Mouse (Mus musculus): Measurements from ENCODE around the gene Slc5a11. TPM values are rescaled to one million over a fixed set of nuclear protein-coding genes. Genes with fewer than 3 reads are reported as not detected.

Gene Slc5a11
- total and polyA plus RNA-seq, 2 experiments from 2014 or later = 0.17 to 0.29 TPM

GRCm38 (mm10) chr7:123293898-123294297 is 79.3 kb downstream of the Slc5a11 start:
- Histone ChIP-seq H3K27ac (ENCODE audit: low read depth, low read length) (no peak overlapping the region), H3K9ac (no peak overlapping the region), H3K9me3 (ENCODE audit: low read length) (no peaks in the 10 kb centered on the region), H3K4me2 (ENCODE audit: low read depth) (no peak overlapping the region), H3K4me3 (ENCODE audit: low read depth, low read length) (no peak overlapping the region), H3K36me3 (ENCODE audit: insufficient read depth) (peaks cover 54% of the 10 kb centered on the region), H3K4me1 (ENCODE audit: insufficient read depth) (no peaks in the 10 kb centered on the region), H3K27me3 (ENCODE audit: insufficient read depth, low read length) (no peaks in the 10 kb centered on the region)
- no peak for TF ChIP-seq CTCF (IDR thresholded peaks at IDR 0.05; ENCODE audit: low read depth)
- 86% methylated on average over 7 of the region's 7 CpGs for WGBS
- DNase-seq (no peak), ATAC-seq (no peak)

GRCm38 (mm10) chr7:123295423-123295822 is 80.8 kb downstream of the Slc5a11 start:
- Histone ChIP-seq H3K4me3 (ENCODE audit: low read depth, low read length) (no peak overlapping the region), H3K27ac (ENCODE audit: low read depth, low read length) (no peak overlapping the region), H3K27me3 (ENCODE audit: insufficient read depth, low read length) (no peaks in the 10 kb centered on the region), H3K9ac (no peak overlapping the region), H3K36me3 (ENCODE audit: insufficient read depth) (peaks cover 53% of the 10 kb centered on the region), H3K4me2 (ENCODE audit: low read depth) (no peak overlapping the region), H3K9me3 (ENCODE audit: low read length) (no peaks in the 10 kb centered on the region), H3K4me1 (ENCODE audit: insufficient read depth) (no peaks in the 10 kb centered on the region)
- ATAC-seq (no peak), DNase-seq (no peak)
- 78% methylated on average over 7 of the region's 7 CpGs for WGBS
- TF ChIP-seq CTCF (IDR thresholded peaks at IDR 0.05; ENCODE audit: low read depth) = peak; percentile 38; the same call in 1 of the 2 replicates

DNA sequence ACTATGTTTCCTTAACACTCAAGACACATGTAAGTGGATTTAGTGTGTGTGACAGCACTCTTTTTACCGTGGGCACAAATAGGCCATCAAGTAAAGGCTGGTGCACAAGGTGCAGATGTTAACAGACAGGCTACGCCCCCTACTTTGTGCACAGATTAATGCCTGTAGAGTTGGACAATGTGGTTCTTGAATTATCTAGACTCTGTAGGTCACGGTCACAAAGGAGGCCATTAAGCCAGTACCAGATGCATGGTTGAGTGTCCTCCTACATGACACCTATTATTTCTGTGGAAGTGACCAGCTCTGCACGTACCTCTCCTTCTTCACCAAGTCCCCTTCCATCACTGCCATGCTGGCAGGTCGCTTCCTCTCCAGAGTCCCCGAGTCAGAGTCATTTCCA is 81.5 kb downstream of the Slc5a11 start:
- Histone ChIP-seq H3K9me3 (ENCODE audit: low read length) (no peaks in the 10 kb centered on the region), H3K4me1 (ENCODE audit: insufficient read depth) (no peaks in the 10 kb centered on the region), H3K27me3 (ENCODE audit: insufficient read depth, low read length) (no peaks in the 10 kb centered on the region), H3K36me3 (ENCODE audit: insufficient read depth) (peaks cover 48% of the 10 kb centered on the region), H3K27ac (ENCODE audit: low read depth, low read length) (no peak overlapping the region), H3K9ac (no peak overlapping the region), H3K4me2 (ENCODE audit: low read depth) (no peak overlapping the region), H3K4me3 (ENCODE audit: low read depth, low read length) (no peak overlapping the region)
- 76% methylated on average over 6 of the region's 6 CpGs for WGBS
- TF ChIP-seq CTCF (IDR thresholded peaks at IDR 0.05; ENCODE audit: low read depth) = no peak
- ATAC-seq = no peak
- DNase-seq = no peak

GRCm38 (mm10) chr7:123298225-123298624 is 83.6 kb downstream of the Slc5a11 start:
- Histone ChIP-seq H3K4me2 (ENCODE audit: low read depth) (no peak overlapping the region), H3K27me3 (ENCODE audit: insufficient read depth, low read length) (no peaks in the 10 kb centered on the region), H3K36me3 (ENCODE audit: insufficient read depth) (peaks cover 36% of the 10 kb centered on the region), H3K4me1 (ENCODE audit: insufficient read depth) (no peaks in the 10 kb centered on the region), H3K4me3 (ENCODE audit: low read depth, low read length) (no peak overlapping the region), H3K9me3 (ENCODE audit: low read length) (no peaks in the 10 kb centered on the region), H3K27ac (ENCODE audit: low read depth, low read length) (no peak overlapping the region), H3K9ac (no peak overlapping the region)
- ATAC-seq (no peak), DNase-seq (no peak)
- TF ChIP-seq CTCF (IDR thresholded peaks at IDR 0.05; ENCODE audit: low read depth) = no peak
- 56% methylated on average over 3 of the region's 3 CpGs for WGBS

DNA sequence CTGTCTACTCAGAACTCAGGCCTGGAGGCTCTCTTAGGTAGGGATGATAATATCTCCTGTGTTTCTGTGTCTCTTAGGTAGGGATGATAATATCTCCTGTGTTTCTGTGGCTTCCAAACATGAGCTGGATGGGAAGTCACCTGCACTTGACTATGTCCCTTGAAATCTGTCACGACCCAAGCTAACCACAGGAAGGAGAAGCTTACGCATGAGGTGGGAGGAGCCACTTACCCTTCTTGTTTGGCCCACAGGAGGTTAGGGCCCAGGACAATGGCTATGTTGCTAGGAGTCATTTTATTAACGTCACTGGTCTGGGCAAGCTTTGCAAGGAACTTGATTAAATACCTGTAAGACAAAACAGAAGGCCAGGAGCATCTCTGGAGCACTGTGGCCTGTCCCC is 85.7 kb downstream of the Slc5a11 start:
- no peaks in the 10 kb centered on the region for H3K9me3 ChIP-seq (ENCODE audit: low read length)
- 79% methylated on average over 3 of the region's 3 CpGs for WGBS
- H3K4me1 ChIP-seq (ENCODE audit: insufficient read depth) = no peaks in the 10 kb centered on the region
- H3K36me3 ChIP-seq (ENCODE audit: insufficient read depth) = peaks cover 27% of the 10 kb centered on the region
- no peaks in the 10 kb centered on the region for H3K27me3 ChIP-seq (ENCODE audit: insufficient read depth, low read length)
- H3K27ac ChIP-seq (ENCODE audit: low read depth, low read length) = no peak overlapping the region
- DNase-seq (no peak), ATAC-seq (no peak)
- no peak overlapping the region for H3K4me3 ChIP-seq (ENCODE audit: low read depth, low read length)
- no peak overlapping the region for H3K9ac ChIP-seq
- no peak for TF ChIP-seq CTCF (IDR thresholded peaks at IDR 0.05; ENCODE audit: low read depth)
- no peak overlapping the region for H3K4me2 ChIP-seq (ENCODE audit: low read depth)

DNA sequence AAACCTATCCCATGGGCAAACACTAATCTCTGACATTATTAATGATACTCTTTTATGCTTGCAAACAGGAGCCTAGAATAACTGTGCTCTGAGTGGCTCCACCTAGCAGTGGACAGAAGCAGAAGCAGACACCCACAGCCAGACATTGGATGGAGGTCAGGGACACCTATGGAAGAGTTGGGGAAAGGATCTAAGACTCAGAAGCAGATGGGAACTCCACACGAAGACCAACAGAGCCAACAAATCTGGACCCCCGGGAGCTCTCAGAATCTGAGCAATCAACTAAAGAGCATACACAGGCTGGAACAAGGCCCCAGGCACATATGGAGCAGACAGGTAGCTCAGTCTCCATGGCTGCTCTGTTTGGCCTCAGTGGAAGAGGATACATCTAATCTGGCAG is 90.8 kb downstream of the Slc5a11 start:
- H3K27me3 ChIP-seq (ENCODE audit: insufficient read depth, low read length) = no peaks in the 10 kb centered on the region
- H3K36me3 ChIP-seq (ENCODE audit: insufficient read depth) = peaks cover 44% of the 10 kb centered on the region
- 88% methylated on average over 2 of the region's 2 CpGs for WGBS
- H3K4me1 ChIP-seq (ENCODE audit: insufficient read depth) = no peaks in the 10 kb centered on the region
- no peak overlapping the region for H3K4me2 ChIP-seq (ENCODE audit: low read depth)
- ATAC-seq (no peak), DNase-seq (no peak)
- no peak overlapping the region for H3K27ac ChIP-seq (ENCODE audit: low read depth, low read length)
- H3K9ac ChIP-seq = no peak overlapping the region
- no peak for TF ChIP-seq CTCF (IDR thresholded peaks at IDR 0.05; ENCODE audit: low read depth)
- H3K4me3 ChIP-seq (ENCODE audit: low read depth, low read length) = no peak overlapping the region
- no peaks in the 10 kb centered on the region for H3K9me3 ChIP-seq (ENCODE audit: low read length)

GRCm38 (mm10) chr7:123307236-123307635 is 92.7 kb downstream of the Slc5a11 start:
- H3K36me3 ChIP-seq (ENCODE audit: insufficient read depth) = peaks cover 52% of the 10 kb centered on the region
- no peaks in the 10 kb centered on the region for H3K27me3 ChIP-seq (ENCODE audit: insufficient read depth, low read length)
- no peak overlapping the region for H3K27ac ChIP-seq (ENCODE audit: low read depth, low read length)
- no peak overlapping the region for H3K9ac ChIP-seq
- ATAC-seq (no peak), DNase-seq (no peak)
- no peak for TF ChIP-seq CTCF (IDR thresholded peaks at IDR 0.05; ENCODE audit: low read depth)
- H3K4me2 ChIP-seq (ENCODE audit: low read depth) = no peak overlapping the region
- H3K9me3 ChIP-seq (ENCODE audit: low read length) = no peaks in the 10 kb centered on the region
- no peaks in the 10 kb centered on the region for H3K4me1 ChIP-seq (ENCODE audit: insufficient read depth)
- H3K4me3 ChIP-seq (ENCODE audit: low read depth, low read length) = no peak overlapping the region
- 95% methylated on average over 8 of the region's 8 CpGs for whole genome bisulfite sequencing
